Mouse (Mus musculus): Measurements from ENCODE around the gene Cdk14. TPM values are rescaled to one million over a fixed set of nuclear protein-coding genes. Genes with fewer than 3 reads are reported as not detected.

The Cdk14 gene
- polyA plus RNA-seq, 1 experiment from 2014 or later = 47.3 TPM

- Histone ChIP-seq H3K4me1 (ENCODE audit: control insufficient read depth, insufficient read depth, low read depth, low read length) (no peaks in the 10 kb centered on the region; the same call in 1 of the 2 replicates), H3K27ac (ENCODE audit: low read depth, low read length) (no peak overlapping the region), H3K36me3 (ENCODE audit: control insufficient read depth, insufficient read depth, low read length) (no peaks in the 10 kb centered on the region), H3K4me2 (ENCODE audit: low read length) (no peak overlapping the region), H3K4me3 (ENCODE audit: low read length) (no peak overlapping the region), H3K9ac (ENCODE audit: low read depth, low read length) (no peak overlapping the region), H3K27me3 (replicated peaks; ENCODE audit: control insufficient read depth, insufficient read depth, low read length) (no peaks in the 10 kb centered on the region; the same call in 1 of the 2 replicates), H3K9me3 (ENCODE audit: control insufficient read depth, low read length) (no peaks in the 10 kb centered on the region)
- ATAC-seq = peak; percentile 92
- WGBS = 33% methylated on average over 8 of the region's 8 CpGs
Observed at GRCm38 (mm10) chr5:4801096-4801850, 618.8 kb downstream of the Cdk14 start.

DNA sequence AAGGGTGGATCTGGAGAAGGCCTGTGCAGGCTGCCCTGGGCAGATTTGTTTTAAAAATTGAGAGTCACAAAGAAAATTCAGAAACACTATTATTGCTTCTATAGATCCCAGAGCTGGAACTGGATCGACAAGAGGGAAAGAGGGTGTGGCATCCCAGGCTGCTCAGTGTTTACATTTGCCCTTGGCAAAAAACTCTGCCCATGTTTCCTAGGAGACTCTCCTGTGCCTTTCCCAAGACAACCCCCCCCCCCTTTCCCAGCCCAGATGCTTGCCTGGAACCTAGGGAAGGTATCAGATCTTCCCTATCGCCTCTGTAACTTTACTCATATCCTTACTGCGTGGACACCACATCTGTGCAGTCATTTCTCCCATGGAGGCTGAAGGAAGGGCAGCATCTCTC lies 628.9 kb downstream of the Cdk14 start:
- Histone ChIP-seq H3K4me1 (ENCODE audit: control insufficient read depth, insufficient read depth, low read depth, low read length) (no peaks in the 10 kb centered on the region), H3K4me2 (ENCODE audit: low read length) (no peak overlapping the region), H3K9ac (ENCODE audit: low read depth, low read length) (no peak overlapping the region), H3K36me3 (ENCODE audit: control insufficient read depth, insufficient read depth, low read length) (no peaks in the 10 kb centered on the region), H3K9me3 (ENCODE audit: control insufficient read depth, low read length) (no peaks in the 10 kb centered on the region), H3K4me3 (ENCODE audit: low read length) (no peak overlapping the region), H3K27ac (ENCODE audit: low read depth, low read length) (no peak overlapping the region), H3K27me3 (replicated peaks; ENCODE audit: control insufficient read depth, insufficient read depth, low read length) (no peaks in the 10 kb centered on the region)
- WGBS = 70% methylated on average over 3 of the region's 3 CpGs
- no peak for ATAC-seq

DNA sequence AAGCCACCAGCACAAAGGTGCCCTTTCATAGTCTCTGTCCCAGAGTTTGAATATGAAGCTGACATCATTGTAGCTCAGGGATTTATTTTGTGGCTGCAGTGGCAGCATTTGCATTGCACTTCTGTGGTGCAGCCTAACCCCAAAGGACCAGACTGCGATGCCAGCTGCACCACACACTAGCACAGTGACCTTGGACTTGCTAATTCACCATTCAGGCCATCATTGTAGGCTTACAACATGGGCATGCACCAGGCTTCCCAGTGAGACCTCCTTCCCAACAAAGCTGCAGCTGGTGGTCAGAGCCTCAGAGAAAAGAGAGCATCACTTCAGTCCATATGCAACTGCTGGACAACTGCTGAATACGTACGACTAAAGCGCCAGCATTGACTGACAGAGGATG lies 629.8 kb downstream of the Cdk14 start:
- ATAC-seq = no peak
- no peak overlapping the region for H3K4me3 ChIP-seq (ENCODE audit: low read length)
- 67% methylated on average over 4 of the region's 4 CpGs for WGBS

DNA sequence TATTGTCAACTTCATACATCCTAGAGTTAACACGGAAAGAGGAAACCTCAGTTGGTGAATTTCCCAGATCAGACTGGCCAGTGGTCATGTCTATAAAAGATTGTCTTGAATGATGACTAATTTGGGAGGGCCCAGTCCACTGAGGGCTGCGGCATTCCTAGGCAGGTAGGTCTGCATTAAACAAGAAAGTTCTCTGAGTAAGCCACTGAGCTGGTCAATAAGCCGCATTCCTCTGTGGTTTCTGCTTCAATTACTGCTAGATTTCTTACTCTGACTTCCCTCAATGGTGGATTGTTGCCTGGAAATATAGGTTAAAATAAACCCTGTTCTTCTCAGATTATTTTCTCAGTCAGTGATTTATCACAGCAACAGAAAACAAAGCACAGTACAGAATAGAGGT lies 631.6 kb downstream of the Cdk14 start:
- WGBS = 91% methylated on average over 3 of the region's 3 CpGs
- no peak for ATAC-seq
- Histone ChIP-seq H3K27me3 (replicated peaks; ENCODE audit: control insufficient read depth, insufficient read depth, low read length) (no peaks in the 10 kb centered on the region), H3K27ac (ENCODE audit: low read depth, low read length) (no peak overlapping the region), H3K9me3 (ENCODE audit: control insufficient read depth, low read length) (no peaks in the 10 kb centered on the region), H3K4me2 (ENCODE audit: low read length) (no peak overlapping the region), H3K4me1 (ENCODE audit: control insufficient read depth, insufficient read depth, low read depth, low read length) (no peaks in the 10 kb centered on the region), H3K4me3 (ENCODE audit: low read length) (no peak overlapping the region), H3K36me3 (ENCODE audit: control insufficient read depth, insufficient read depth, low read length) (no peaks in the 10 kb centered on the region), H3K9ac (ENCODE audit: low read depth, low read length) (no peak overlapping the region)

More for the DNA sequence above, 629.8 kb downstream of the Cdk14 start:
- Histone ChIP-seq H3K36me3 (ENCODE audit: control insufficient read depth, insufficient read depth, low read length) (no peaks in the 10 kb centered on the region), H3K4me1 (ENCODE audit: control insufficient read depth, insufficient read depth, low read depth, low read length) (no peaks in the 10 kb centered on the region), H3K27me3 (replicated peaks; ENCODE audit: control insufficient read depth, insufficient read depth, low read length) (no peaks in the 10 kb centered on the region), H3K9me3 (ENCODE audit: control insufficient read depth, low read length) (no peaks in the 10 kb centered on the region), H3K9ac (ENCODE audit: low read depth, low read length) (no peak overlapping the region), H3K4me2 (ENCODE audit: low read length) (no peak overlapping the region), H3K27ac (ENCODE audit: low read depth, low read length) (no peak overlapping the region)

DNA sequence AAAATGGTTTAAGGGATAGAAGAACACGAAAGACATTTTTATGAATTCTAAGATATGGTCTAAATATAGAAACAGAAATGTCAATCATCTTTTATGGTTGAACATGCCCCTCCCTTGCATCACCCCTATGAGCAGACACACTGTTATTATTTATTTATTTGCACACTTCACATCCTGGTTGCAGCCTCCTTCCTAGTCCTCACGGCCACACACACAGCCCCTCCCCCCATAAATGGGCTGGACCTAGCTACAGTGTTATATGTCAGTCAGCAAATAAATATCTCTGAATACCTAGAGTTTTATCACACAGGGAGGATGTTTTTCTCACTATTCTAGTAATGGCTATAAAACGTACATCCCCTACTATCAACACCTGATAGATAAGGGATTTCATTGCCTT lies 633.3 kb downstream of the Cdk14 start:
- Histone ChIP-seq H3K9ac (ENCODE audit: low read depth, low read length) (no peak overlapping the region), H3K27me3 (replicated peaks; ENCODE audit: control insufficient read depth, insufficient read depth, low read length) (no peaks in the 10 kb centered on the region), H3K4me3 (ENCODE audit: low read length) (no peak overlapping the region), H3K9me3 (ENCODE audit: control insufficient read depth, low read length) (no peaks in the 10 kb centered on the region), H3K4me2 (ENCODE audit: low read length) (no peak overlapping the region), H3K4me1 (ENCODE audit: control insufficient read depth, insufficient read depth, low read depth, low read length) (no peaks in the 10 kb centered on the region), H3K36me3 (ENCODE audit: control insufficient read depth, insufficient read depth, low read length) (no peaks in the 10 kb centered on the region), H3K27ac (ENCODE audit: low read depth, low read length) (no peak overlapping the region)
- no peak for ATAC-seq
- 85% methylated on average over 3 of the region's 3 CpGs for WGBS

DNA sequence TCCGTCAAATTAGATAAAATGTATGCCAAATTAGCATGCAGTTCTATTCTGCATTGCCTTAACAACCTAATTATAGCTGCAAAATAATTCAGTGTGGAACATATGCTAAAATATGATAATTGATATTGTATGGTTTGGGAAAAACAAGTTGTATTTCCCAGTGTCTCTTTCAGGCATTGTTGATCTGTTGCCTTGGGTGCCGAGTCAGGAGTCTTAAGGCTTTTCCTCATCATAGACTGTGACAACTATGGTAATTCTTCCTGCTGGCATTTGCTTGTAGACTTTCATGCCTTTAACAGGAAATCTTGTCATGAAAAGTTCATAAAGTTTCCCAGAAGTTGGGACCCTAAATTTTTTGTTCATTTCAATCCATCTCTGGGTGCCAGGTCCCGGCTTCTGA lies 641.8 kb downstream of the Cdk14 start:
- H3K9me3 ChIP-seq (ENCODE audit: control insufficient read depth, low read length) = no peaks in the 10 kb centered on the region
- H3K4me1 ChIP-seq (ENCODE audit: control insufficient read depth, insufficient read depth, low read depth, low read length) = peaks cover 3% of the 10 kb centered on the region; the same call in 1 of the 2 replicates
- H3K36me3 ChIP-seq (ENCODE audit: control insufficient read depth, insufficient read depth, low read length) = no peaks in the 10 kb centered on the region
- ATAC-seq = no peak
- WGBS = 66% methylated on average over 3 of the region's 3 CpGs
- H3K9ac ChIP-seq (ENCODE audit: low read depth, low read length) = no peak overlapping the region
- no peaks in the 10 kb centered on the region for H3K27me3 ChIP-seq (replicated peaks; ENCODE audit: control insufficient read depth, insufficient read depth, low read length)
- H3K27ac ChIP-seq (ENCODE audit: low read depth, low read length) = no peak overlapping the region
- H3K4me3 ChIP-seq (ENCODE audit: low read length) = no peak overlapping the region
- H3K4me2 ChIP-seq (ENCODE audit: low read length) = no peak overlapping the region

- no peak overlapping the region for H3K9ac ChIP-seq (ENCODE audit: low read depth, low read length)
- H3K4me3 ChIP-seq (ENCODE audit: low read length) = no peak overlapping the region
- WGBS = 58% methylated on average over 2 of the region's 2 CpGs
Observed at GRCm38 (mm10) chr5:4776495-4776894, 643.6 kb downstream of the Cdk14 start.

GRCm38 (mm10) chr5:4773090-4773772 lies 646.9 kb downstream of the Cdk14 start:
- H3K36me3 ChIP-seq (ENCODE audit: control insufficient read depth, insufficient read depth, low read length) = no peaks in the 10 kb centered on the region
- H3K27ac ChIP-seq (ENCODE audit: low read depth, low read length) = no peak overlapping the region
- WGBS = 22% methylated on average over 9 of the region's 9 CpGs
- H3K27me3 ChIP-seq (replicated peaks; ENCODE audit: control insufficient read depth, insufficient read depth, low read length) = no peaks in the 10 kb centered on the region
- 0 out of 2 replicates have a peak, but pooled peaks have one; percentile 20 for ATAC-seq
- H3K9me3 ChIP-seq (ENCODE audit: control insufficient read depth, low read length) = no peaks in the 10 kb centered on the region
- H3K4me3 ChIP-seq (ENCODE audit: low read length) = no peak overlapping the region
- H3K4me2 ChIP-seq (ENCODE audit: low read length) = no peak overlapping the region
- H3K4me1 ChIP-seq (ENCODE audit: control insufficient read depth, insufficient read depth, low read depth, low read length) = peaks cover 5% of the 10 kb centered on the region; the same call in 1 of the 2 replicates
- no peak overlapping the region for H3K9ac ChIP-seq (ENCODE audit: low read depth, low read length)

More at GRCm38 (mm10) chr5:4776495-4776894, 643.6 kb downstream of the Cdk14 start:
- no peak for ATAC-seq
- no peak overlapping the region for H3K4me2 ChIP-seq (ENCODE audit: low read length)
- no peak overlapping the region for H3K27ac ChIP-seq (ENCODE audit: low read depth, low read length)
- H3K4me1 ChIP-seq (ENCODE audit: control insufficient read depth, insufficient read depth, low read depth, low read length) = peaks cover 5% of the 10 kb centered on the region; the same call in 1 of the 2 replicates
- H3K27me3 ChIP-seq (replicated peaks; ENCODE audit: control insufficient read depth, insufficient read depth, low read length) = no peaks in the 10 kb centered on the region
- H3K9me3 ChIP-seq (ENCODE audit: control insufficient read depth, low read length) = no peaks in the 10 kb centered on the region
- H3K36me3 ChIP-seq (ENCODE audit: control insufficient read depth, insufficient read depth, low read length) = no peaks in the 10 kb centered on the region

- Histone ChIP-seq H3K27ac (ENCODE audit: low read depth, low read length) (no peak overlapping the region), H3K4me1 (ENCODE audit: control insufficient read depth, insufficient read depth, low read depth, low read length) (peaks cover 5% of the 10 kb centered on the region; the same call in 1 of the 2 replicates), H3K36me3 (ENCODE audit: control insufficient read depth, insufficient read depth, low read length) (no peaks in the 10 kb centered on the region), H3K9me3 (ENCODE audit: control insufficient read depth, low read length) (no peaks in the 10 kb centered on the region), H3K9ac (ENCODE audit: low read depth, low read length) (no peak overlapping the region), H3K4me3 (ENCODE audit: low read length) (no peak overlapping the region), H3K27me3 (replicated peaks; ENCODE audit: control insufficient read depth, insufficient read depth, low read length) (no peaks in the 10 kb centered on the region), H3K4me2 (ENCODE audit: low read length) (no peak overlapping the region)
- 81% methylated on average over 1 of the region's 1 CpGs for WGBS
- no peak for ATAC-seq
Observed at GRCm38 (mm10) chr5:4770609-4771008, 649.5 kb downstream of the Cdk14 start.
